Mouse (Mus musculus) CH12.LX (cell line): Measurements from ENCODE around the gene Serinc5. TPM values are rescaled to one million over a fixed set of nuclear protein-coding genes. Genes with fewer than 3 reads are reported as not detected.

ENCODE experiments used
- DNase-seq: peaks from one replicate; pipeline ENCODE4 v3.0.0-alpha.2; 2013; ENCODE audit errors: extremely low read depth
- H3K27ac ChIP-seq: 2 replicates; pipeline ENCODE4 v1.5.1; 2012; ENCODE audit warnings: low read depth, mild to moderate bottlenecking, control low read depth, moderate library complexity; ENCODE audit not compliant: insufficient read depth
- H3K27me3 ChIP-seq: replicated peaks from 2 replicates; pipeline ENCODE3; 2012; ENCODE audit warnings: inconsistent platforms
- H3K36me3 ChIP-seq, 2 experiments: replicated peaks in 1 of 2; 2 replicates each; pipeline versions ENCODE3 to v1.6.1; 2012; ENCODE audit warnings: inconsistent platforms in 1 of 2, low read length in 1 of 2, mild to moderate bottlenecking in 1 of 2, mixed read lengths in 1 of 2, moderate library complexity in 1 of 2; ENCODE audit not compliant: control insufficient read depth in 1 of 2, insufficient read depth in 1 of 2
- H3K4me1 ChIP-seq, 2 experiments: 2 replicates each; pipeline ENCODE4 v1.6.1; 2012; ENCODE audit warnings: inconsistent platforms in 1 of 2, moderate library complexity in 1 of 2; ENCODE audit not compliant: insufficient read depth in 2 of 2, control insufficient read depth in 1 of 2
- H3K4me2 ChIP-seq: 2 replicates; pipeline ENCODE4 v1.6.1; 2012; ENCODE audit warnings: low read depth, mild to moderate bottlenecking, control low read depth; ENCODE audit not compliant: poor library complexity, insufficient read depth, severe bottlenecking
- H3K4me3 ChIP-seq, 3 experiments: fragments of 150-350 bp in 1 of 3; sonication (generic) in 1 of 3; replicated peaks in 1 of 3; 2 replicates each; pipeline versions ENCODE3 to v1.5.1; 2011 to 2012; ENCODE audit warnings: low read depth in 2 of 3, low read length in 2 of 3, mild to moderate bottlenecking in 2 of 3, moderate library complexity in 2 of 3, control low read depth in 1 of 3, improper control_type of control experiment in 1 of 3, inconsistent platforms in 1 of 3, mixed read lengths in 1 of 3; ENCODE audit not compliant: poor library complexity in 1 of 3
- H3K79me2 ChIP-seq: replicated peaks from 2 replicates; pipeline ENCODE4 v1.6.1; 2012; ENCODE audit warnings: mild to moderate bottlenecking, moderate library complexity; ENCODE audit not compliant: control insufficient read depth, poor library complexity, insufficient read depth, severe bottlenecking; ENCODE audit errors: extremely low read depth
- H3K9ac ChIP-seq: 2 replicates; pipeline ENCODE4 v1.6.1; 2012; ENCODE audit warnings: low read depth, mild to moderate bottlenecking, control low read depth, moderate library complexity; ENCODE audit not compliant: insufficient read depth
- H3K9me3 ChIP-seq: replicated peaks from 2 replicates; pipeline ENCODE3; 2012; ENCODE audit warnings: low read length, inconsistent platforms, mixed read lengths
- BHLHE40 ChIP-seq: IDR thresholded peaks from 2 replicates; pipeline ENCODE4 v1.6.1; 2011; ENCODE audit warnings: mild to moderate bottlenecking, low read depth, low read length, improper control_type of control experiment
- CHD1 ChIP-seq: IDR thresholded peaks from 2 replicates; pipeline ENCODE4 v1.6.1; 2012; ENCODE audit warnings: low read depth, low read length, improper control_type of control experiment, inconsistent platforms
- CTCF ChIP-seq, 2 experiments: IDR thresholded peaks in 1 of 2; conservative IDR thresholded peaks in 1 of 2; 2 replicates each; pipeline ENCODE4 v1.5.1; 2011 to 2012; ENCODE audit warnings: low read depth in 2 of 2, low read length in 2 of 2, improper control_type of control experiment in 1 of 2, inconsistent platforms in 1 of 2, mild to moderate bottlenecking in 1 of 2, moderate library complexity in 1 of 2
- E2F4 ChIP-seq: IDR thresholded peaks from 2 replicates; pipeline ENCODE4 v1.6.1; 2011; ENCODE audit warnings: low read depth, low read length, improper control_type of control experiment; ENCODE audit not compliant: insufficient replicate concordance
- ELF1 ChIP-seq: IDR thresholded peaks from 2 replicates; pipeline ENCODE4 v1.6.1; 2014; ENCODE audit warnings: low read depth, mild to moderate bottlenecking, inconsistent platforms, low read length, improper control_type of control experiment
- EP300 ChIP-seq: IDR thresholded peaks from 2 replicates; pipeline ENCODE4 v1.6.1; 2011; ENCODE audit warnings: low read length, improper control_type of control experiment
- HCFC1 ChIP-seq: IDR thresholded peaks from 2 replicates; pipeline ENCODE4 v1.6.1; 2012; ENCODE audit warnings: low read depth, mild to moderate bottlenecking, inconsistent platforms, low read length, improper control_type of control experiment
- IRF4 ChIP-seq: IDR thresholded peaks from 2 replicates; pipeline ENCODE4 v1.6.1; 2014; ENCODE audit warnings: low read depth, mild to moderate bottlenecking, inconsistent platforms, low read length, improper control_type of control experiment
- MAFK ChIP-seq: IDR thresholded peaks from 2 replicates; pipeline ENCODE4 v1.6.1; 2011; ENCODE audit warnings: low read length, improper control_type of control experiment; ENCODE audit not compliant: insufficient replicate concordance
- MAX ChIP-seq: IDR thresholded peaks from 2 replicates; pipeline ENCODE4 v1.6.1; 2011; ENCODE audit warnings: low read length, improper control_type of control experiment
- MAZ ChIP-seq: IDR thresholded peaks from 2 replicates; pipeline ENCODE4 v1.6.1; 2012; ENCODE audit warnings: low read depth, mild to moderate bottlenecking, inconsistent platforms, low read length, improper control_type of control experiment, moderate library complexity
- MEF2A ChIP-seq: IDR thresholded peaks from 2 replicates; pipeline ENCODE4 v1.6.1; 2014; ENCODE audit warnings: low read depth, mild to moderate bottlenecking, inconsistent platforms, low read length, improper control_type of control experiment, borderline replicate concordance
- NELFE ChIP-seq: IDR thresholded peaks from 2 replicates; pipeline ENCODE4 v1.6.1; 2011; ENCODE audit warnings: low read depth, low read length, improper control_type of control experiment
- POLR2A ChIP-seq: IDR thresholded peaks from 2 replicates; pipeline ENCODE4 v1.6.1; 2011; ENCODE audit warnings: low read depth, mild to moderate bottlenecking, improper control_type of control experiment, low read length
- RCOR1 ChIP-seq: conservative IDR thresholded peaks from 2 replicates; pipeline ENCODE4 v1.6.1; 2012; ENCODE audit warnings: low read depth, mild to moderate bottlenecking, inconsistent platforms, low read length, improper control_type of control experiment
- TCF12 ChIP-seq: IDR thresholded peaks from 2 replicates; pipeline ENCODE4 v1.6.1; 2014; ENCODE audit warnings: low read depth, mild to moderate bottlenecking, inconsistent platforms, low read length, improper control_type of control experiment
- USF1 ChIP-seq: IDR thresholded peaks from 2 replicates; pipeline ENCODE4 v1.6.1; 2014; ENCODE audit warnings: low read depth, mild to moderate bottlenecking, inconsistent platforms, low read length, improper control_type of control experiment
- USF2 ChIP-seq: conservative IDR thresholded peaks from 2 replicates; pipeline ENCODE4 v1.6.1; 2011; ENCODE audit warnings: low read depth, low read length, improper control_type of control experiment
- ZC3H11A ChIP-seq: IDR thresholded peaks from 2 replicates; pipeline ENCODE4 v1.6.1; 2012; ENCODE audit warnings: low read depth, mild to moderate bottlenecking, inconsistent platforms, low read length, improper control_type of control experiment
- ZKSCAN1 ChIP-seq: IDR thresholded peaks from 2 replicates; pipeline ENCODE4 v1.6.1; 2012; ENCODE audit warnings: low read depth, inconsistent platforms, low read length, improper control_type of control experiment, borderline replicate concordance
- ZNF384 ChIP-seq: IDR thresholded peaks from 2 replicates; pipeline ENCODE4 v1.6.1; 2012; ENCODE audit warnings: low read depth, low read length, improper control_type of control experiment, inconsistent platforms
- dilution Hi-C: fragments of 300-500 bp; cut with MboI; formaldehyde crosslinking; loops from 2 replicates; pipeline ENCODE4 v1.14.3; 2020; ENCODE audit warnings: low sequenced_read_pairs; ENCODE audit not compliant: extremely low pct_unique_long_range_greater_than_20kb, extremely low pct_ligation_motif_present
- in situ Hi-C: fragments of 300-500 bp; cut with MboI; formaldehyde crosslinking; loops from 3 replicates; pipeline ENCODE4 v1.14.3; 2019; ENCODE audit warnings: low sequenced_read_pairs, low pct_ligation_motif_present, low pct_unique_long_range_greater_than_20kb, mixed read lengths
- polyA plus RNA-seq: library from polyadenylated mRNA; unstranded; fragments of >175 nt; gene quantifications from 2 replicates; pipeline ENCODE4 v1.2.1, GENCODE M21; 2012; ENCODE audit warnings: low read depth; ENCODE audit not compliant: insufficient read length
- total RNA-seq, 2 experiments: library from RNA; depleted of rRNA; stranded (reverse); fragments of 300-350 nt in 1 of 2; fragments of >200 nt in 1 of 2; gene quantifications; 2 replicates each; pipeline ENCODE4 v1.2.3; 2012 to 2014

Gene Serinc5
- total and polyA plus RNA-seq, 3 experiments: 1.9 to 5.2 (median 4.3) TPM

DNA sequence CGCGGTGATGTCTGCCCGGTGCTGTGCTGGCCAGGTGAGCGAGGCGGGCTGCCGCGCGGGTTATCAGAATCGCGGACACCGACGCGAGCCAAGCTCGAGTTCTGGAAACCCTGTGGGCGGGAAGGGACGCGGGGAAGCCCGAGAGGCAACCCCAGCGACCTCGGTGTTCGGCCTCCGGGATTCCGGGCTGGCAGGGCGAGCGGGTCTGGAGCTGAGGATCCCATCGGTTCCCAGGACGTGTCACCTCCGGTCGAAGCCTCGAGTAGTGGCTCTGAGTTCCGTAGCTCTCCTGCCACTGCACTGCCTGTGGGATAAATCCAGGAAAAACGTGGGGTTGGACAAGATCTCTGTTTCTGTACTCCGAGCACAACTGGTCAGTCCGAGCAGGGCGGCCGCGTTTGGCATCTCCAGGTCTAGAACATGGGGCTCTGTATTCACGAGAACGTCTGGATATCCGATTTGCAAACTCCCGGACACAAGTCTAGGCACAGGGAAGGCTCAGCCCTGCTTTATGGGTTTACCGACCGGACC lies 428 bp downstream of the Serinc5 start:
- Histone ChIP-seq H3K27ac (no peak overlapping the region), H3K4me1 (peaks cover 4 to 15% of the 10 kb centered on the region in 2 experiments; a peak in 3 of 4 replicates)
- dilution Hi-C loops: no loop called here

GRCm38 (mm10) chr13:92611917-92612316 lies 1.0 kb downstream of the Serinc5 start:
- in situ Hi-C loops (no loop called here), dilution Hi-C loops (no loop called here)
- H3K27ac ChIP-seq: no peak overlapping the region

More for the DNA sequence above, 428 bp downstream of the Serinc5 start:
- H3K36me3 ChIP-seq: no peaks in the 10 kb centered on the region
- peak overlapping the region; percentile 81 for H3K4me2 ChIP-seq
- no peaks in the 10 kb centered on the region for H3K79me2 ChIP-seq
- no peak for DNase-seq
- in situ Hi-C loops: no loop called here
- H3K27me3 ChIP-seq: peaks cover 19% of the 10 kb centered on the region
- peak overlapping the region; percentile 62 to 80 (median 63) for H3K4me3 ChIP-seq
- TF ChIP-seq POLR2A: no peak
- TF ChIP-seq MAX: 0 out of 2 replicates have a peak, but pooled peaks have one; percentile 38
- TF ChIP-seq, all 38 proteins: peak for 1
- no peaks in the 10 kb centered on the region for H3K9me3 ChIP-seq
- peak overlapping the region; percentile 55 for H3K9ac ChIP-seq

GRCm38 (mm10) chr13:92613094-92613493 lies 2.2 kb downstream of the Serinc5 start:
- H3K79me2 ChIP-seq: no peaks in the 10 kb centered on the region
- H3K27ac ChIP-seq: no peak overlapping the region
- no peak for DNase-seq
- H3K4me1 ChIP-seq: peaks cover 4 to 15% of the 10 kb centered on the region in 2 experiments; a peak in 3 of 4 replicates
- dilution Hi-C loops: no loop called here
- no peak overlapping the region for H3K9ac ChIP-seq
- H3K4me3 ChIP-seq: no peak overlapping the region
- no peak overlapping the region for H3K4me2 ChIP-seq
- no peaks in the 10 kb centered on the region for H3K36me3 ChIP-seq
- H3K27me3 ChIP-seq: peaks cover 19% of the 10 kb centered on the region
- in situ Hi-C loops: no loop called here
- no peaks in the 10 kb centered on the region for H3K9me3 ChIP-seq
- TF ChIP-seq CTCF (conservative IDR thresholded peaks at IDR 0.05 in 1 of 2, IDR thresholded peaks at IDR 0.05 in 1 of 2; ENCODE audit: low read depth in 2 of 2, low read length in 2 of 2) (no peak), TCF12 (no peak), CHD1 (no peak), ELF1 (no peak), ZC3H11A (no peak), E2F4 (no peak), MAX (no peak), USF1 (no peak), MEF2A (no peak), RCOR1 (no peak), IRF4 (no peak), BHLHE40 (no peak), NELFE (no peak), EP300 (no peak)

More at GRCm38 (mm10) chr13:92611917-92612316, 1.0 kb downstream of the Serinc5 start:
- Histone ChIP-seq H3K27me3 (peaks cover 19% of the 10 kb centered on the region), H3K36me3 (no peaks in the 10 kb centered on the region), H3K9ac (peak overlapping the region; percentile 55; the same call in 1 of the 2 replicates), H3K4me3 (peak overlapping the region; percentile 62 to 80 (median 63)), H3K4me1 (peaks cover 4 to 15% of the 10 kb centered on the region in 2 experiments; a peak in 3 of 4 replicates), H3K79me2 (no peaks in the 10 kb centered on the region), H3K4me2 (peak overlapping the region; percentile 81), H3K9me3 (no peaks in the 10 kb centered on the region)
- no peak for TF ChIP-seq ZNF384
- TF ChIP-seq NELFE: no peak
- no peak for TF ChIP-seq MAZ
- TF ChIP-seq HCFC1: no peak
- TF ChIP-seq MAFK: no peak
- no peak for TF ChIP-seq USF2
- no peak for TF ChIP-seq ZKSCAN1
- no peak for DNase-seq
